Mouse (Mus musculus) left cerebral cortex, adult 6 months (tissue): ENCODE results near the gene Celf3. TPM values are rescaled to one million over a fixed set of nuclear protein-coding genes. Genes with fewer than 3 reads are reported as not detected.

Experiments
- long read RNA-seq, 2 experiments: library from polyadenylated mRNA; unstranded; transcript quantifications; one replicate each; pipeline ENCODE4 v2.0.0; 2019 to 2020
- polyA plus RNA-seq: library from polyadenylated mRNA; unstranded; fragments of <200 nt; fragmentation: Nextera tagmentation; gene quantifications from 2 replicates; pipeline ENCODE4 v1.2.3, GENCODE M21; 2021

Celf3 gene
- polyA plus RNA-seq, result 43.5 and 58.7 TPM in 2 replicates
- long read RNA-seq, experiment 1, partial matches to known transcripts, result 15 of 49 reads
- long read RNA-seq, experiment 1, other reads (novel, unspliced or antisense), result 33 of 49 reads
- long read RNA-seq, experiment 2, partial matches to known transcripts, result 2 of 8 reads
- long read RNA-seq, experiment 2, other reads (novel, unspliced or antisense), result 6 of 8 reads

DNA sequence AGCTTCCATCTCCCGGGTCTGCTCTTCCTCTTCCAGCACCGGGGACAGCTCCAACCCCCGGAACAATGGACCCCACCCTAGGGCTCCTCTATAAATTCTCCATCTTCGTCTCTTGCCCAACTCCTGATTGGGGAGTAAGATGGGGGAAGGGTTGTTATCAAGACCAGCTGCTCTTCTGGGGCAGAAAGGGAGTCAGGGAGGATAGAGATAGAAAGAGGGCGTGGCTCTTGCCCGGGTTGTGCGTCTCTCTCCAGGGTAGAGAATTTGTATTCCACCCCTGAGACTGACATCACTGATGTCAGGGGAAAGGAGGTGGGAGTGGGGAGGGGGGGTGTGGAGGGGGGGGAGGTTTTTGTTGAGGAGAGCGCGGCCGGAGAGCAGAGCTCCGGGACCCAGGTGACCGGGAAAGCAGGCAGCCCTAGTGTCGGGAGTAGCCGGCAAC, at the start of gene Celf3:
TSS of gene Celf3 (plus strand) at position 315 of the 442 bp plus-strand sequence.

DNA sequence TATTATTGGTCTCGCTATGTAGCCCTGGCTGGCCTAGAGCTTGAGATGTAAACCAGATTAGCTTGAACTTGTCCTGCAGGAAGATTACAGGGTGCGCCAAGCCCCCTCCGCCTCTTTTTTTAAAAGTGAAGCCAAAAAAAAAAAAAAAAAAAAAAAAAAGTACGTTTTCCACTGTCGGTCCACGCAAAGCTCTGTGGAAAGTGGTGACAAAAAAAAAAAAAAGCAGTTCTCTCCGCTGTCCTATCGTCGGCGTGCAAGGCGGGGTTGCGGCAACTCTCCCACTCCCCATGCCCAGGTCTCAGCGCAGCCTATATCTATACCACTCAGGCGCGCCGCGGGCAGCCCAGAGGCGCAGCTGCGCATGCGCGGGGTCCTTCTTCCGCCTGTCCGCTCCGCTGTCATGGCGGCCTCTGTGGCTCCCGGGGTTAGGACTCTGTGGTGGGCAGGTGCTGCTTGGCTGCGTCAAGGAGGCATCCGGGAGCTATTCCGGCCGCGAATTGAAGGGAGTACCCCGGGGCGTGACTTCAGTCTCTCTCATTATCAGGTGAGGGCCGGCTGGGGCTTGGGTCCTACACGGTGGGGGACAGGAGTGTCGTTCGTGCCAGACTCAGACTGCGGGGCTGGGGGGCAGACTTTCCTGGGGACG, 35.0 kb upstream of the Celf3 start, which contains the start of gene Mrpl9:
TSS of gene Mrpl9 (plus strand) at position 368 of the 646 bp plus-strand sequence.

GRCm38 (mm10) chr3:94443597-94443964, 34.5 kb upstream of the Celf3 start, which contains the start of gene Oaz3:
TSS of gene Oaz3 (minus strand) at chr3:94443915.

DNA sequence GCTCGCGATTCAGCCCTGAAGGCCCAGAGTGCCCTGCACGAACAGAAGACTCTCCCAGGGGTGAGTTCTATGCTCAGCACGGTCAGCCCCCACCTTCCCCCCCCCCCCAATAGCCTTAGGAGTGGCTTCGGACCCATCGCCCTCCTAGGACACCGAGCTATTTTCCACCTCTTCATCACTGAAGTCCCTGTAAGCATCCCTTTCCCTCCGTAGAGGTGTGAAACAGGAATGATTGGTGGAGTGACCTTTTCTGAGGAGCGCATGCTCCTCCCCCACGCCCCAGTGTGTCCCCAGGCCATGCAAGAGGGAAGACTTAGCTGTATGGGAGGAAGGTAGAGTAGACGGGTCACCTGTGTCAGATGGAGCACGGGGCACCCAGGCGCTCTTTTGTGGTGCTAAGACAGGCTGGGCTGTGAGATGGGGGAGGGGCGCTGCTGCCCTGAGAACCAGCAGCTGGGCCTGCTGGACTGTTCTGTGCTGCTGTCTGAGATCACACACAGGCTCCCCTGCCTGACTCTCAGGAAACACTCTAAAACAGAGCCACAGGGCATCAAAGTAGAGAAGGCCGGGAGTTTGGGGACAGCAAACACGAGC, 2.3 kb downstream of the Celf3 start, which contains the start of gene Riiad1:
TSS of gene Riiad1 (minus strand) at position 51 of the 594 bp plus-strand sequence.

Other genes with a start within 250 kb of the Celf3 start
- not detected in 2 replicates for gene Gm4778, start 214.3 kb upstream of the Celf3 start, polyA plus RNA-seq
- gene Them4, start 168.2 kb upstream of the Celf3 start, polyA plus RNA-seq, result 23.1 and 26.8 TPM in 2 replicates
- gene Them5, start 136.2 kb upstream of the Celf3 start, polyA plus RNA-seq, result not detected in 2 replicates
- 0.15 and 1.1 TPM in 2 replicates for gene C2cd4d, start 115.9 kb upstream of the Celf3 start, polyA plus RNA-seq
- 1.9 and 2.5 TPM in 2 replicates for gene Rorc, start 105.5 kb upstream of the Celf3 start, polyA plus RNA-seq
- 0.24 and 0.36 TPM in 2 replicates for gene Lingo4, start 79.8 kb upstream of the Celf3 start, polyA plus RNA-seq
- 14.9 and 19.5 TPM in 2 replicates for gene Tdrkh, start 65.0 kb upstream of the Celf3 start, polyA plus RNA-seq
- 61.1 and 62.9 TPM in 2 replicates for gene Mrpl9, start 35.0 kb upstream of the Celf3 start, polyA plus RNA-seq
- gene Oaz3, start 34.4 kb upstream of the Celf3 start, polyA plus RNA-seq, result 0.20 and 0.23 TPM in 2 replicates
- gene Riiad1, start 2.0 kb downstream of the Celf3 start, polyA plus RNA-seq, result 11.6 and 14.9 TPM in 2 replicates
- 24.4 and 69.1 TPM in 2 replicates for gene Snx27, start 104.4 kb downstream of the Celf3 start, polyA plus RNA-seq
- gene Gm10972, start 164.8 kb downstream of the Celf3 start, polyA plus RNA-seq, result not detected in 2 replicates
- 0.64 and 1.0 TPM in 2 replicates for gene Tuft1, start 180.6 kb downstream of the Celf3 start, polyA plus RNA-seq
- gene Selenbp2, start 215.3 kb downstream of the Celf3 start, polyA plus RNA-seq, result not detected in 2 replicates